Mouse (Mus musculus) frontal cortex, postnatal 14 days (tissue): ENCODE data around the gene Duoxa1.
"Not testable (repeated sequence)": the region's sequence is repeated elsewhere in the genome, so short reads cannot be mapped to it uniquely, and the experiment has no call there.

ENCODE experiments used
- DNase-seq, 2 experiments: peaks; one replicate each; pipeline ENCODE4 v3.0.0; 2022; ENCODE audit warnings: low spot score in 2 of 2

Duoxa1 gene

GRCm38 (mm10) chr2:122313536-122313935, at the start of gene Duoxa1:
Gene Duoxa1 (minus strand): TSS chr2:122313730.
- no peak for DNase-seq

GRCm38 (mm10) chr2:122362622-122363523, 49.3 kb upstream of the Duoxa1 start:
- DNase-seq: no peak

GRCm38 (mm10) chr2:122361868-122362621, 48.5 kb upstream of the Duoxa1 start:
- DNase-seq: no peak

GRCm38 (mm10) chr2:122361181-122361580, 47.7 kb upstream of the Duoxa1 start:
- no peak for DNase-seq

- DNase-seq: no peak
Measured at GRCm38 (mm10) chr2:122360310-122360709, 46.8 kb upstream of the Duoxa1 start.

- DNase-seq: no peak
Measured at GRCm38 (mm10) chr2:122356187-122356586, 42.7 kb upstream of the Duoxa1 start.

- no peak for DNase-seq
Measured at GRCm38 (mm10) chr2:122355389-122355788, 41.9 kb upstream of the Duoxa1 start.

- no peak for DNase-seq
Measured at GRCm38 (mm10) chr2:122354191-122354929, 40.8 kb upstream of the Duoxa1 start.

- no peak for DNase-seq
Measured at GRCm38 (mm10) chr2:122353765-122354164, 40.2 kb upstream of the Duoxa1 start.

GRCm38 (mm10) chr2:122352992-122353391, 39.5 kb upstream of the Duoxa1 start:
- DNase-seq: no peak

- DNase-seq: peak; percentile 62
Measured at GRCm38 (mm10) chr2:122351931-122352329, 38.4 kb upstream of the Duoxa1 start.

- DNase-seq: no peak
Measured at GRCm38 (mm10) chr2:122351156-122351930, 37.8 kb upstream of the Duoxa1 start.

- peak in 1 of 2 experiments; percentile 35 for DNase-seq
Measured at GRCm38 (mm10) chr2:122349136-122349785, 35.7 kb upstream of the Duoxa1 start.

- peak; percentile 79 to 84 for DNase-seq
Measured at GRCm38 (mm10) chr2:122348531-122349131, 35.1 kb upstream of the Duoxa1 start.

GRCm38 (mm10) chr2:122347257-122347656, 33.7 kb upstream of the Duoxa1 start:
- no peak for DNase-seq

- not testable (repeated sequence) for DNase-seq
Measured at GRCm38 (mm10) chr2:122346164-122346563, 32.6 kb upstream of the Duoxa1 start.

- no peak for DNase-seq
Measured at GRCm38 (mm10) chr2:122345106-122345893, 31.8 kb upstream of the Duoxa1 start.

GRCm38 (mm10) chr2:122337291-122337690, 23.8 kb upstream of the Duoxa1 start:
- no peak for DNase-seq

- no peak for DNase-seq
Measured at GRCm38 (mm10) chr2:122334170-122334569, 20.6 kb upstream of the Duoxa1 start.
